In genomic region chr11:104106969-104107368, GRCm38 (mm10) we compare ENCODE assay signal across 21 mouse cellular contexts. TPM values are rescaled to one million over a fixed set of nuclear protein-coding genes. Genes with fewer than 3 reads are reported as not detected.
A peak's percentile ranks its signal among the peaks of the same experiment; 100 is the strongest.
DNase-seq lines count a peak whose midpoint lies in the region; ATAC-seq and TF ChIP-seq lines count a peak whose summit lies in the region.
"Had no signal": no experiment of that assay in that cellular context is flagged by ENCODE, and none has a peak within 500 bp of the region (broad histone marks: within the 10 kb centered on the region; RNA-seq: fewer than 3 reads in every experiment).

No protein-coding gene starts in this region.

- peak; percentile 45 for DNase-seq in midbrain, embryonic 14.5 days
- no peak for DNase-seq in midbrain, embryonic 10.5 days (ENCODE audit: low spot score)
- DNase-seq in midbrain, postnatal 0 days (ENCODE audit: low spot score), result no peak
- DNase-seq: heart, adult 2 months; lung, adult 2 months; thymus, adult 18-20 months; thymus, postnatal 25 days had no signal

- no peaks in the 10 kb centered on the region for H3K27me3 ChIP-seq in forebrain, embryonic 15.5 days
- H3K27me3 ChIP-seq in forebrain, embryonic 16.5 days (replicated peaks; ENCODE audit: control insufficient read depth, insufficient read depth, low read length), result no peaks in the 10 kb centered on the region
- H3K27me3 ChIP-seq in midbrain, embryonic 14.5 days (ENCODE audit: control insufficient read depth, insufficient read depth, low read length), result no peaks in the 10 kb centered on the region
- H3K27me3 ChIP-seq in midbrain, embryonic 10.5 days (ENCODE audit: low read depth, poor library complexity, severe bottlenecking), result no peaks in the 10 kb centered on the region
- no peaks in the 10 kb centered on the region for H3K27me3 ChIP-seq in hindbrain, embryonic 15.5 days
- no peaks in the 10 kb centered on the region for H3K27me3 ChIP-seq in midbrain, postnatal 0 days (ENCODE audit: insufficient read depth, low read length)

- no peaks in the 10 kb centered on the region for H3K9me3 ChIP-seq in forebrain, embryonic 15.5 days
- H3K9me3 ChIP-seq in forebrain, embryonic 16.5 days (ENCODE audit: control insufficient read depth, low read length), result no peaks in the 10 kb centered on the region
- H3K9me3 ChIP-seq in midbrain, embryonic 14.5 days (ENCODE audit: control insufficient read depth, low read length), result no peaks in the 10 kb centered on the region
- H3K9me3 ChIP-seq in midbrain, embryonic 10.5 days (replicated peaks), result no peaks in the 10 kb centered on the region
- H3K9me3 ChIP-seq in hindbrain, embryonic 15.5 days, result no peaks in the 10 kb centered on the region
- H3K9me3 ChIP-seq in midbrain, postnatal 0 days (ENCODE audit: low read length), result no peaks in the 10 kb centered on the region
- H3K9me3 ChIP-seq: heart, embryonic 12.5 days had no signal

- ATAC-seq in forebrain, embryonic 15.5 days (replicated peaks), result no peak
- no peak; the same call in 1 of the 2 replicates for ATAC-seq in forebrain, embryonic 16.5 days
- no peak for ATAC-seq in midbrain, embryonic 14.5 days (ENCODE audit: low FRiP score, low TSS enrichment)
- ATAC-seq in hindbrain, embryonic 15.5 days (ENCODE audit: low FRiP score, low read depth), result 0 out of 2 replicates have a peak, but pooled peaks have one; percentile 24
- ATAC-seq in midbrain, postnatal 0 days (ENCODE audit: low FRiP score), result no peak
- no peak for ATAC-seq in megakaryocyte progenitor cell, adult 5-6 weeks (replicated peaks; ENCODE audit: poor library complexity)
- ATAC-seq: CD4-positive, CD25-positive, alpha-beta regulatory T cell, adult 4 months had no signal

- H3K27ac ChIP-seq in forebrain, embryonic 15.5 days (replicated peaks), result peak overlapping the region; percentile 48
- no peak overlapping the region for H3K27ac ChIP-seq in forebrain, embryonic 16.5 days (ENCODE audit: low read length)
- H3K27ac ChIP-seq in midbrain, embryonic 14.5 days (replicated peaks; ENCODE audit: low read depth, low read length), result peak overlapping the region; percentile 66
- no peak overlapping the region for H3K27ac ChIP-seq in midbrain, embryonic 10.5 days (replicated peaks)
- H3K27ac ChIP-seq in hindbrain, embryonic 15.5 days (replicated peaks), result 0 out of 2 replicates have a peak overlapping the region, but pooled peaks have one; percentile 5
- 0 out of 2 replicates have a peak overlapping the region, but pooled peaks have one; percentile 38 for H3K27ac ChIP-seq in midbrain, postnatal 0 days (ENCODE audit: low read depth, low read length)
- H3K27ac ChIP-seq: heart, adult 2 months; liver, embryonic 14.5 days; macrophage; stomach, postnatal 0 days had no signal

- H3K4me3 ChIP-seq in forebrain, embryonic 15.5 days, result no peak overlapping the region
- no peak overlapping the region for H3K4me3 ChIP-seq in forebrain, embryonic 16.5 days (replicated peaks; ENCODE audit: low read length)
- H3K4me3 ChIP-seq in midbrain, embryonic 14.5 days (replicated peaks; ENCODE audit: low read depth, low read length), result no peak overlapping the region
- H3K4me3 ChIP-seq in midbrain, embryonic 10.5 days, result no peak overlapping the region
- no peak overlapping the region for H3K4me3 ChIP-seq in hindbrain, embryonic 15.5 days
- H3K4me3 ChIP-seq in midbrain, postnatal 0 days (ENCODE audit: low read depth, low read length), result no peak overlapping the region
- H3K4me3 ChIP-seq: heart, adult 2 months; heart, embryonic 12.5 days had no signal

- no peak overlapping the region for H3K9ac ChIP-seq in forebrain, embryonic 15.5 days (replicated peaks)
- no peak overlapping the region for H3K9ac ChIP-seq in forebrain, embryonic 16.5 days (replicated peaks; ENCODE audit: low read depth, low read length)
- no peak overlapping the region for H3K9ac ChIP-seq in midbrain, embryonic 14.5 days (replicated peaks; ENCODE audit: low read length)
- H3K9ac ChIP-seq in hindbrain, embryonic 15.5 days, result no peak overlapping the region
- H3K9ac ChIP-seq in midbrain, postnatal 0 days (replicated peaks; ENCODE audit: low read length, poor library complexity, severe bottlenecking), result no peak overlapping the region
- H3K9ac ChIP-seq: heart, embryonic 12.5 days; liver, embryonic 14.5 days had no signal

- 52% methylated on average over 2 of the region's 2 CpGs for WGBS in forebrain, embryonic 15.5 days
- WGBS in forebrain, embryonic 16.5 days, result 42% methylated on average over 2 of the region's 2 CpGs
- WGBS in midbrain, embryonic 14.5 days, result 30% methylated on average over 2 of the region's 2 CpGs
- 75% methylated on average over 2 of the region's 2 CpGs for WGBS in midbrain, embryonic 10.5 days
- 31% methylated on average over 2 of the region's 2 CpGs for WGBS in hindbrain, embryonic 15.5 days
- WGBS in midbrain, postnatal 0 days, result 16% methylated on average over 2 of the region's 2 CpGs

- H3K36me3 ChIP-seq in forebrain, embryonic 15.5 days, result no peaks in the 10 kb centered on the region
- no peaks in the 10 kb centered on the region for H3K36me3 ChIP-seq in forebrain, embryonic 16.5 days (ENCODE audit: control insufficient read depth, insufficient read depth)
- H3K36me3 ChIP-seq in midbrain, embryonic 14.5 days (ENCODE audit: control insufficient read depth, insufficient read depth, low read length), result no peaks in the 10 kb centered on the region
- H3K36me3 ChIP-seq in midbrain, embryonic 10.5 days, result no peaks in the 10 kb centered on the region
- H3K36me3 ChIP-seq in hindbrain, embryonic 15.5 days, result no peaks in the 10 kb centered on the region
- no peaks in the 10 kb centered on the region for H3K36me3 ChIP-seq in midbrain, postnatal 0 days (ENCODE audit: insufficient read depth, low read length)
- H3K36me3 ChIP-seq: heart, embryonic 12.5 days had no signal

- no peak for TF ChIP-seq CTCF in midbrain, postnatal 0 days (IDR thresholded peaks at IDR 0.05)

- H3K4me2 ChIP-seq in forebrain, embryonic 15.5 days (replicated peaks), result no peak overlapping the region
- no peak overlapping the region for H3K4me2 ChIP-seq in forebrain, embryonic 16.5 days (ENCODE audit: low read length)
- H3K4me2 ChIP-seq in midbrain, embryonic 14.5 days (ENCODE audit: low read length), result no peak overlapping the region
- no peak overlapping the region for H3K4me2 ChIP-seq in hindbrain, embryonic 15.5 days
- H3K4me2 ChIP-seq in midbrain, postnatal 0 days (ENCODE audit: low read depth, low read length, poor library complexity, severe bottlenecking), result no peak overlapping the region
- H3K4me2 ChIP-seq: heart, embryonic 12.5 days had no signal

- peaks cover 46% of the 10 kb centered on the region for H3K4me1 ChIP-seq in forebrain, embryonic 15.5 days
- H3K4me1 ChIP-seq in forebrain, embryonic 16.5 days (replicated peaks; ENCODE audit: control insufficient read depth, insufficient read depth, low read length), result peaks cover 19% of the 10 kb centered on the region
- H3K4me1 ChIP-seq in midbrain, embryonic 14.5 days (ENCODE audit: control insufficient read depth, insufficient read depth, low read length), result peaks cover 19% of the 10 kb centered on the region
- peaks cover 16% of the 10 kb centered on the region for H3K4me1 ChIP-seq in midbrain, embryonic 10.5 days
- peaks cover 37% of the 10 kb centered on the region for H3K4me1 ChIP-seq in hindbrain, embryonic 15.5 days (replicated peaks)
- H3K4me1 ChIP-seq in midbrain, postnatal 0 days (ENCODE audit: insufficient read depth, low read length), result 0 out of 2 replicates have a peak, but pooled peaks cover 9% of the 10 kb centered on the region
- H3K4me1 ChIP-seq: heart, embryonic 12.5 days had no signal

RNA-seq across cellular contexts. Expression of gene Crhr1, which starts 25.7 kb away (rescaled TPM):
- 4.1 and 4.2 TPM in 2 replicates for polyA plus RNA-seq in forebrain, embryonic 15.5 days (2015; fragmentation: Nextera tagmentation; extraction: Ambion mirVana)
- 5.2 and 6.3 TPM in 2 replicates for polyA plus RNA-seq in forebrain, embryonic 16.5 days (2015; fragmentation: Nextera tagmentation; extraction: Ambion mirVana)
- 4.9 and 7.4 TPM in 2 replicates for polyA plus RNA-seq in midbrain, embryonic 14.5 days (2014; fragmentation: Nextera tagmentation; extraction: Ambion mirVana)
- 0.10 and 0.12 TPM in 2 replicates for polyA plus RNA-seq in midbrain, embryonic 10.5 days (2016; fragmentation: Nextera tagmentation; extraction: Ambion mirVana)
- 7.6 and 8.1 TPM in 2 replicates for polyA plus RNA-seq in hindbrain, embryonic 15.5 days (2015; fragmentation: Nextera tagmentation; extraction: Ambion mirVana)
- 26.5 and 28.0 TPM in 2 replicates for total RNA-seq in midbrain, postnatal 0 days (2014; rRNA removed)
- polyA plus RNA-seq in midbrain, postnatal 0 days (2015; fragmentation: Nextera tagmentation; extraction: Ambion mirVana), result 7.2 and 9.4 TPM in 2 replicates
- total RNA-seq in megakaryocyte progenitor cell, adult 5-6 weeks (2015), result not detected in 2 replicates
- total RNA-seq in megakaryocyte progenitor cell, adult 5-6 weeks (2017), result not detected in 2 replicates
- total RNA-seq: gastrocnemius, adult 8-10 months; gastrocnemius, postnatal 4 days; heart, adult 2 months; heart, postnatal 4 days had no signal
- polyA plus RNA-seq: CD4-positive, CD25-positive, alpha-beta regulatory T cell, adult 4 months; heart, adult 2 months; heart, embryonic 12.5 days; heart, postnatal 0 days; kidney, adult 2 months; liver, embryonic 14.5 days; lung, adult 2 months; macrophage had no signal

Comparison
In these comparisons a context has a peak if more than half of its experiments do, and no peak if none do; other contexts are left out.
1. H3K27ac ChIP-seq: peak in forebrain, embryonic 15.5 days (single experiment), midbrain, embryonic 14.5 days (single experiment), hindbrain, embryonic 15.5 days (single experiment) and midbrain, postnatal 0 days (single experiment); none in forebrain, embryonic 16.5 days (single experiment) and midbrain, embryonic 10.5 days (single experiment).